Mouse (Mus musculus) retina, embryonic 14.5 days (tissue): ENCODE measurements around the gene Tbcd.

Experiments used
- DNase-seq: peaks from one replicate; pipeline ENCODE4 v3.0.0-alpha.2; 2015; ENCODE audit warnings: low spot score

The Tbcd gene

DNA sequence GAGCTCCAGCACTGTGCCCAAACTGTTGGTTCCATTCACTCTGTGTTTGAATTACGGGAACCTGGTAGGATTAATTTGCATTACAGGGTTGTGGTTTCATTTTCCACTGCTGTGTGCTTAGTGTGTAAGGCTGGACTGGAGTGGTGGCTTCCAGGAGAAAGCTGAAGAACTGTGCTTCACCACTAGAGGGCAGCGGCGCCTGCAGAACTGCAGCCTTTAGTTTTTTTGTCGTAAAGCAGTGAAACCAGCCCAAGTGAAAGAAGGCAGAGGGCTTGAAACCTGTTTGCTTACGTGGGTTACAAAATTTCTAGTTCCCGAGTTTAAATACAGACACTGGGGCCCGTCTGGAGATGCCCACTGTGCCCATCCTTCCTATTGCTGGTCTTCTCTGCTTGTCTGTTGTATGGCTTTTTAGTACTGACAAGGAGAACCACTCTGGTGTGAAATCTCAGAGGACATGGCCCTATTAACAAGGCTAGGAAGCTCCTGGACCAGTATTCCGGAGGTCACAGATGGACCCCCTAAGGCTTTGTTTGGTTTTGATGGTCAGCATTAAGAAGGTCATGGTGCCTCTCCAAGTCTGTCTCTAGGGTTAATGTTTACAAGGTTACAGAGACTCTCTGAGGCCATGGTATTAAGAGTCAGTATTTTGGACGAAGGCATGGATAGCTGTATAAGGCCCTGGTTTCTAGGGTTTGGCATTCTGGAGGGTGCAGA lies 24.1 kb downstream of the Tbcd start:
- peak; percentile 90 for DNase-seq

DNA sequence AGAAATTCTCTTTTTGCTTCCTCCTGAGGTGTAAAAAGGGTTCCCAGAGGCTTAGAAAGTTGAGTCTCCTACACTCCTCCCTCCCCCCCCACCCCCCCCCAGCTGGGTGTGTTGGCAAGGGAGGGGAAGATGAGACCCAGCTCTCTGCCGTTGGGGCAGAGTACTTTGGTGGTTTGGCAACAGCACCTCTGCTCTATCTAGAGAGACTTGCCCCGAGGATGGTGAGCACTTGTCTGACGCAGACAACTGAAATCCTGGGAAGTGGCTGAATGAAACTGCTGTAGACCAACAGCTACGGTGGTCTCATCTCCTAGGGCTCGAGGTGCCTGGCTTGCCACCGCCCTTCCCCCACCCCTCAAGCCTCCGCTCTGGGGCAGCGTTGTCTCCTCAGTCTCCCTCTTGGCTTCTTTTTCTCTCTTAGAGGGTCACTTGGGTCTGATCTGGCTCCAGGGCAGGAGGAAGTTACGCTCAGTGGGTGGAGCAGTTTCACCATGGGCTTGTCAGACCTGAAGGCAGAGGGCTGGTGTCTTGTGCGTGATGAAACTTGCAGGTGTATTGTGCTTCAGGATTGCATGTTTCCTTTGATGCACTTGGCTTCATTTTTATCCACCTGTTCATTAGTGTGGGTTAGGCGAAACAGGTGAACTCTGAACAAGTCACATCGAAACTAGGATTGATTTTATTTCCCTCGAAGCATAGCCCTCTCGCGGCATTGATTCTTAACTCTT lies 27.9 kb downstream of the Tbcd start:
- no peak for DNase-seq

DNA sequence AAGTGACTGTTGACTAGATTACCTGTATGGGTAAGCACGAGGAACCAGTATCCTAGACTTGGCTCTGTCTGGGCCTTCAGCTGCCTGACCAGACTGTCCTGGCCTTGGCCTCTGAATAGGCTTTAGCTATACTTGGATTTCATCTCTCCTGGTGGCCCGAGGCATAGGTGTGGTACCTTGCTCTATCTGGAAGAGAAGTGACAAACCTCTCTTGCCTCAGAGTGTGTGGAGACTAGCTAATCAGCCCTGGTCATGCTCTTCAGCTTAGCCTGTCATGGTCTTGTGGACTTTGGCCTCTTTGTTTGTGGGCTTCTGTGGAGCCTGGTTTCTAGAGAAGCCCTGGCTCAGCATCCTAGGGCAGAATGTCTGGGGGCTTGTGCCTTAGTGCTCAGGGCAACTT lies 29.4 kb downstream of the Tbcd start:
- DNase-seq: no peak

DNA sequence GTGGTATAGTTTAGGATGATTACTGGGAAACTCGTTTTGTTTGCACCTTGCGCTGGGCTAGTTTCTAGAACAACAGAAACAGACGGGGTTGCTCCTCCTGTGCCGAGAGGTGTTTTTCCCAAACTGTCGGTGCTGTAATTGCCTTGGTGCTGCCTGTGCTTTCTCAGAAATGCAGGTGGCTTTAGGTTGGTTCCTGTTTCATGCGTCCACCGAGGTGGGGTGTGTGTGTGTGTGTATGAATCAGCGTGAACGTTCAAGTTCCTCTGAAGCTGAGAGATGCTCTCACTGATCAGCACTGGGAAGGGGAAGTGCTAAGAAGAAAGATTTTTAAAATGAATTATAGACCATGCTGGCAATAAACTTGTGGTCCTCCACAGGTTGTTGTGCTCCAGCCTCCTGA lies 34.1 kb downstream of the Tbcd start:
- DNase-seq: no peak

DNA sequence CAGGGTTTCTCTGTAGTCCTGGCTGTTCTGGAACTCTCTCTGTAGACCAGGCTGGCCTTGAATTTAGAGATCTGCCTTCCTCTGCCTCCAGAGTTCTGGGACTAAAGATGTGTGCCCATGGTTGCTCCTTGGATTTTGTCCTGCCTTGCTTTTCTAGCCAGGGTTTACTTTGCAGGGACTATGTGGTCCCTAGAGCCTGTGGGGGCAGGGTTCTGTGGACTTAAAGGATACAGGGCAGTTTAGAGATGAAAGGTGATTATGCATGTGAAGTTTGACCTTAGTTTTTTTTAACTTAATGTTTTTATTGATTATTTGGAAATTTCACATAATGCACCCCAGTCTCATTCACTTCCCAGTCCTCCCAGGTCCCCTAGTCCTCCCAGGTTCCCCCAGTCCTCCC lies 38.9 kb downstream of the Tbcd start:
- DNase-seq: no peak

GRCm38 (mm10) chr11:121500595-121500994 lies 48.8 kb downstream of the Tbcd start:
- DNase-seq: no peak

DNA sequence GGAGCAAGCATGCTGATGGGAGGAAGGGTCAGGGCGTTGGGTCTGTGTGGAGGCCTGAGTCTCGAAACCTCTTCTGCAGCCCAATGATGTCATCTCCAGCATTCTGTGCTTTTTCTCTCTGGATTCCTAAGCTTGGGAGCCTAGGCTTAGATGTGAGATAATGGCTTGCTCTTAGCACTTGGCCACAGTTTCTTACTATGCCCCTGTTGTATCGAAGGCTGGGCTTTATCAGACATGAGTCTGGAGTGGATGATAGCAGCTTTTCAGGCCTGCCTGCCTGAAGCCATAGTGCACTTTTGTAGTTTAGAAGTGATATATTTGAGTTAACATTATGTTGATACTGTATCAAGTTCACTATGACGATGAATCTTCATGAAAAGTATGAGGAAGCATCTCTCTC lies 49.8 kb downstream of the Tbcd start:
- DNase-seq: no peak

DNA sequence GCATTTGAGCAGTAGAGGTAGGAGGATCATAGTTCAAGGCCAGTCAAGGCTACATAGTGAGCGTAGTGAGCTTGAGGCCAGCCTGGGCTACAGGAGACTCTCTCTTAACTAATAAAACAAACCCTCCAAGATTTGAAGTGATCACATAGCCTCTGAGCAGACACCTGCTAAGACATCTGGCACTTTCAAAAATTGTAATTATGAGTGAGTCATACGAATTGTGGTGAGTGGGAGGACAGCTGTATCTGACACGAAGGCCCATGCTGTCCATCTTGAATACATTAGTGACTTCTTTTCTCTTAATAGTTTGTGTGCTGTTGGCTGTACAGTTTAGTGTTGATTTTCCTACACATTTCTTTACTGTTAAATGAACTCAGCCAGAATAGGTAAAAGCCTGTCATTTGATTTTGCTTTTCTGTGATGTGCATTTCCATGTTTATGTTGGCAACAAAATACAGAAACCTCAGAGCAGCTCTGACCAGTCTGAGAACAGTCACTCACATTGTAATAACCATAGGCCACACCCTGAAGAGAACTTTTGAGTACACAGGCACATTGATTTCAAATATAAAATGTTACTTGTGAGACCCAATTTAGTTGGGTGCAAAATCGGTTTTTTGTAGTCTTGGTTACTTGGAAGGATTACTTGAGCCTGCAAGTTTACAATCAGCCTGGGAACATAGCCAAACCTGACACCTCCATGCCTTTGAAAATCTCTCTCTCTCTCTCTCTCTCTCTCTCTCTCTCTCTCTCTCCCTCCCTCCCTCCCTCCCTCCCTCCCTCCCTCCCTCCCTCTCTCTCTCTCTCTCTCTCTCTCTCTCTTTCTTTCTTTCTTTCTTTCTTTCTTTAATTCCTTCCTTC lies 50.5 kb downstream of the Tbcd start:
- DNase-seq: no peak

DNA sequence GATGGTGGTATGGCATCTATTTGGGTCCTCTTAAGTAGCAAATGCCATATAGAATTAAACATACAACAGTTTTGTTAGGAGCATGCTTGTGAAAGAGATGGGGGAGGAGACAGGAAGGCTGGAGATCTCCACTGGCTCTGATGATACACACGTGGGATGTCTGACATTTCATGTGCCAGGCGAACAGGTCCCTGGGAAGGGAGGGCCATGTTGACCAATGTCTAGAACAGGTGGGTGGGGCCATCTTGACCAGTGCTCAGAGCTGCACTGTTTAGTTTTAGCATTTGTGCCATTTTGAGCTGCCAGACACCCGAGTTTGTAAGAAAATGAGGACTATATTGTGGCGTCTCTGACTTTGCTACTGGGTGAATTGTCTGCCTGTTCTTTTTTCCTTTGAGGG lies 56.7 kb downstream of the Tbcd start:
- no peak for DNase-seq

GRCm38 (mm10) chr11:121510512-121511246 lies 58.9 kb downstream of the Tbcd start:
- DNase-seq: no peak

DNA sequence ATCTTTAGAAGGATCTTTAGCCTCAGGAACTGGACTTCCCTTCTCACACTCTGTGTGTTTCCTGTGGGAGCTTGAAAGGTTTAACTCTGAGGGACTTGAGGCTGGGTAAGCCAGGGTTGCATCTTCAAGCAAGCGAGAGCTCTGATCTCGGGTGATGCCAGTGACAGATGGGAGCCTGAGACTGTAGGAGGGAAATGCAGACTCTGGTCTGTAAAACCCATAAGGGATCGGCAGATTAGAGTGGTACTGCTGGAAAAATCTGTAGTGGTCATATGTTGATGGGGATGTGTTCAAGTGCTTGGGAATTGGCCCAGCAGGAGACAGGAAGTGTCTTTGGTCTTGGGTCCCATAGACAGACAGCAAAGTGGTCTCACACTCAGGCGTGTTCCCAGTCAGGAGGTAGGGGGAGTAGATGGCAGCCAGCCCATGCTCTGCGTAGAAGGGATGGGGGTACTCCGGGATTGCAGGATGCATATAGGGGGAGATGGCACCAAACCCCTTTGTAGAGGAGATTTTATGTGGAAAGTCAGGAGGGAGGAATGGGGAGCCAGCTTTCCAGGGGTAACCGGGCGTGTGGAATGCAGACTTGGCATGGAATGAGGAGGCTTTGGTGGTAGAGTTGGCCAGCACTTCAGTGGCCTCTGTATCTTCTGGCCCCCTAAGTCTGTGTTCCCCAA lies 61.3 kb downstream of the Tbcd start:
- no peak for DNase-seq

- DNase-seq: no peak
Observed at GRCm38 (mm10) chr11:121515996-121516395, 64.2 kb downstream of the Tbcd start.

DNA sequence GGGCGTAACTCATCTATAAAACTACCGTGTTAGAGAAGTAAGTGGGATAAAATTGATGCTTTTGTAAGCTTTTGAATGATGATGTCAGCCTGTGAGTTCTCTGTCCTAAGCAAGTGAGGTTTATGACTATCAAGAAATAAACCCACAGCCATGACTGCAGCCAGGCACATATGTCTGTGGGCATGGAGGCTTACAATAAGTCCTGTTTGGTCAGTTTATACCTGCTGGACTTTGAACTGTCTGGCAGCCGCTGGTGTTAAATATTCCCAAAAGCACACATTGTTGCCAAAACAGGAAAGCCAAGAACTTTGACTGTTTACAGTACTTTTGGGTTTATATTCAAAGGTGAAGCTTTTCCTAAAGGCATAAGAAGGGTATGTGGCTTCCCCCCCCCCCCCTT lies 65.2 kb downstream of the Tbcd start:
- no peak for DNase-seq

- DNase-seq: no peak
Observed at GRCm38 (mm10) chr11:121517687-121518465, 66.1 kb downstream of the Tbcd start.

DNA sequence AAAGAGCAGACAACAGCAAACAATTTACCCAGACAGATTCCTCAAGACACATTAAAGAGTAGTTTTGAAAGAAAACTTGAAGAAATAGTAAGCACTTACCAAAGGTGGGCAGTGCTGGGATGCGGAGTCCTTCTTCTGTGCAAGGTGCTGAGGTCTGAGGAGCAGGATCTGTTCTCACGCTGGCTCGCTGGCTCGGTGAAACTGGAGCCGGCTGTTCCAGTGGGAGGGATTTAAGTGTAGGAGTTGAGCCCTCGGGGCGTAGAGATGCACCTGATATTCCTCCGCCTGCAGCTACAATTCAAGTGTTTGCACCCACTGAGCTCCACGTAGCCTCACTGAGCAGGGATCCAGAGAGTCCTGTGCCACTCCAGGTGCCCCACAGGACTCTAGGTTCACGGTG lies 67.4 kb downstream of the Tbcd start, which contains the start of gene Zfp750:
Gene Zfp750, minus strand, starts transcription at position 203 of the 400 bp plus-strand sequence.
- DNase-seq: peak; percentile 3

- no peak for DNase-seq
Observed at GRCm38 (mm10) chr11:121519703-121520102, 68.0 kb downstream of the Tbcd start.

- no peak for DNase-seq
Observed at GRCm38 (mm10) chr11:121520761-121521160, 69.0 kb downstream of the Tbcd start.

DNA sequence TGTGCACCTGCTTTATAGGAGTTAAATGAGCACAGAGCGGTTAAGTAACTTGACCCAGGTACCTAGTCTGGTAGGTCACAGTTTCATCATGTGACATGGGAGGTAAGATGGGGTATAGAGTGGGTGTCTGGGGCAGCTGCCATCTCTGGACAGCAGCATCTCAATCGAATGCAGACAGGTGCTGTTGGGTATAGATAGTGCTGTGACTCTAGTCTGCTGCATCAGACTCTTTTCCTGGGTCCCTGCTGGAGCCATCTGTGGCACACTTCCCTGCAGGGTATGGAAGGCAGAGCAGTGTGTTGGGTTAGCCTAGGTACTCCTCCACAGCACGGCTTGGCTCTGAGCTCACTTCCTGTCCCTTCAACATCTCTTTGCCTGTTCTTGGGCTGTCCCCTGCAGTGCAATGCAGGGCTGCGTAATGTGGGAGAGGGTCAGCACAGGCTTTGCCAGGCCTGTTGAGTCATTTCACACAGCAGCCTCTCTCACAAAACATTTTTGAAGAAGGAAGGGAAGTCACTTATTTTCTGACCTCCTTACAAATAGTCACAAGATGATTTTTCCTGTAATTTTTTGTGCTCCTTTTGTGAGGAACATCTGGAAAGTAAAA lies 70.5 kb downstream of the Tbcd start:
- no peak for DNase-seq

- no peak for DNase-seq
Observed at GRCm38 (mm10) chr11:121524191-121524590, 72.4 kb downstream of the Tbcd start.

DNA sequence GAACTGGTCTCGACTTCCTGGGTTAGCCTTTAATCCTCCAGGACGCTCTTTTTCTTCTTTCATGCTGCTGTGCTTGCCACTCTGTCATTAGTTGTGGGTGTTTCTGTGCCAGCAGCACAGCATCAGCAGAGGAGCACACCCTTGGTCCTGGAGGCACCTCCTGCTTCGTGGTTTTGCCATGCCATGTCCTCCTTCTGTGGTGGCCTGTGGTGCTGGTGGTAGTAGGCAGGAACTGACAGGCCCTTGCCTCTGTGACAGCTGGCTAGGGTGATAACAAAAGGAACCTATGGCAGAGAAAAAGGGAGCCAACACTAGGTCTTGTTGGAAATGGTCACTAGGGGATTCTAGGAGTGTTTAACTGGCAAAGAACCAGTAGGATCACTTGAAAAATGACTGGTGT lies 78.0 kb downstream of the Tbcd start:
- no peak for DNase-seq
